Mouse (Mus musculus) adrenal gland, adult 2 months (tissue): ENCODE results near the gene Ubtf. TPM values are rescaled to one million over a fixed set of nuclear protein-coding genes. Genes with fewer than 3 reads are reported as not detected.

Source experiments
- DNase-seq: peaks from one replicate; pipeline ENCODE4 v3.0.0; 2021
- polyA plus RNA-seq: library from polyadenylated mRNA; depleted of rRNA; stranded (reverse); fragments of >200 nt; gene quantifications from 2 replicates; pipeline ENCODE4 v1.2.3, GENCODE M21; 2012
- total RNA-seq, 2 experiments: library from RNA; stranded (reverse); gene quantifications; 2 replicates each; pipeline ENCODE4 v1.2.3; 2021

The Ubtf gene
- total and polyA plus RNA-seq, 3 experiments, result 24.2 to 110 (median 95.9) TPM

DNA sequence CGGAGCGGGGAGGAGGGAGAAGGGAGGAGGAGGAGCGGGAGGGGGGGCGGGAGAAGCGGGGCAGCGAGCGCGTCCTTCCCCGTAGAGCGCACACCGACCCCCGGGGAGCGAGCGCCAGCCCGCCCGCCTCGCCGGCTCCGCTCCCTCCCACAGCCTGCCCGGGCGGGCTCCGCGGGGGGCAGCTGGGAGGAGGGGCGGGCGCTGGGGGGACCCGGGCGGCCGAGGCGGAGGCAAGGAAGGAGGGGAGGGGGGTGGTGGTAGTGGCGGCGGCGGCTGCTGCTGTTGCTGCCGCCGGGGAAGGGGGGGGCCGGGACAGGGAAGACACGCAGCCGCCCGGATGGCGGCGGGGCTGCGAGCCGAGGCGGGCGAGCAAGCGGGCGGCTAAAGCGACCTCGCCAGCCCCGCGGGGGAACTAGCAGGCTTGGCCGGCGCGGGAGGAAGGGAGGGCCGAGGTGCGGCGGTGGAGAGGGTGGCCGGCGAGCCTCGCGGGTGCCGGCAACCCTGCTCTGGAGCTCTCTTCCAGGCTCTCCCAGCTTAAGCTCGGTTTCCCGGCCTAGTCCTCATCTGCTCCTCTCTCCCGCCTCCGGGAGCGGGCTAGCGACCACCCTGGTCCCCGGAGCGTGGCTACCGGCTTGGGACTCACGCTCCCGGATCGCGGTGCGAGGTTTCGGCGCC lies 1.5 kb downstream of the Ubtf start:
- DNase-seq, result peak; percentile 91

DNA sequence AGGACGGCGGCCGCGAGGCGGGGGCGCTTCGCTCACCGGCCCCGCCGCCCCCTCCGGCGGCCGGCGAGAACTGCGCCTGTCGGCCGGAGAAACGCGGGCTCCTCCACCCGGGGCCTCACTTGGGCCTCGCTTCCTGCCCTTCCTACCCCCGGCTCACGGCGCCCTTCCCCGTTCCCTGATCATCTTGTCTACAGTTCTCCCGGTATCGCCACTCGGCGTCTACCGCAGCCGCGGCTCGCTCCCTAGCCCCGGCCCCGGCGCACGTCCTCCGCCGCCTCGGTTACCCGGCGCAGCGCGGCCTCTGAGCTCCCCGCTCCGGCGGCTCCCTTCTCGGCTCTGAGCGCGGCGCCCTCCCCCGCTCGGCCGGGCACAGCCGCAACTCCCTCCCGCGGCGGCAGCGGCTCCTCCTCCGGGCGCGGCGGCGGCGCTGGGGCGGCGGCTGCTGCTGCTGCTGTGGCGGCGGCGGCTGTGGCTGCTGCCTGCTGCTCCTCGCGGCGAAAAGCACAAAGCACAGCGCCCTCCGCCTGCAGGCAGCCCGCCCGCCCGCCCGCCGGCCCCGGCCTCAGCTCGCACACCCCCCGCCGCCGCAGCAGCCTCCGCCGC lies 2.1 kb downstream of the Ubtf start:
- no peak for DNase-seq

DNA sequence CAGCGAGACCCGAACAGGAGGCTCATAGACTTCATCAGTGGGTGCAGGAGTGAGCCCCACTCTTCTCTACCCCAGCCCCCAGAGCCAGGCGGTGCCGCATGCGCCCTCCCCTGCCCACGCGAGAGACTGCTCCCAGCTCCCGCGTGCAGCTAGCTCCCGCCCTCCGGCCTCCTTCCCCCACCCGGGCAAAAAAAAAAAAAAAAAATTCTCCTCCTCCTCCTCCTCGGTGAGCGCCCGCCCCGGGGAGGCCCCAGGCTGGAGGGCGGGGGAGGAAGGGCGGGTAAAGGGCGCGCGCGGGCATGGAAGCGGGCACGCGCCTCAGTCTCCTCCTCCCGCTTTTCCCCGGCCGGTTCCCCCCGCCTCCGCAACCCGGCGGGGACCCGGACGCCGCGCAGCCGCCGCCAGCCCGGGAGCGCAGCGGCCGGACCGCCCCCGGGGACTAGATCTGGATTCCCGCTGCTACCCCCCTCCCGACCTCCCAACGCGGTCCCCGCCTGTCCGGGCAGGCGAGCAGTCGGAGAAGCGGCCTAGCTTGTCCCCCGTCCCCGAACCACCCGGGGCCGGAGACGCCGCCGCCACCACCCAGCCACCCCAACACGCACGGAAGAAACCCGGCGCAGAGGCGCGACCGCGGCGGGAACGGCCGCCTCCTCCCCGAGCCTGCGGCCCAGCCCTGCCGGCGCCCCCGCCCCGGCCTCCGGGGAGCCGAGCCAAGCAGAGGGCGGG lies 2.8 kb downstream of the Ubtf start:
- peak; percentile 97 for DNase-seq

DNA sequence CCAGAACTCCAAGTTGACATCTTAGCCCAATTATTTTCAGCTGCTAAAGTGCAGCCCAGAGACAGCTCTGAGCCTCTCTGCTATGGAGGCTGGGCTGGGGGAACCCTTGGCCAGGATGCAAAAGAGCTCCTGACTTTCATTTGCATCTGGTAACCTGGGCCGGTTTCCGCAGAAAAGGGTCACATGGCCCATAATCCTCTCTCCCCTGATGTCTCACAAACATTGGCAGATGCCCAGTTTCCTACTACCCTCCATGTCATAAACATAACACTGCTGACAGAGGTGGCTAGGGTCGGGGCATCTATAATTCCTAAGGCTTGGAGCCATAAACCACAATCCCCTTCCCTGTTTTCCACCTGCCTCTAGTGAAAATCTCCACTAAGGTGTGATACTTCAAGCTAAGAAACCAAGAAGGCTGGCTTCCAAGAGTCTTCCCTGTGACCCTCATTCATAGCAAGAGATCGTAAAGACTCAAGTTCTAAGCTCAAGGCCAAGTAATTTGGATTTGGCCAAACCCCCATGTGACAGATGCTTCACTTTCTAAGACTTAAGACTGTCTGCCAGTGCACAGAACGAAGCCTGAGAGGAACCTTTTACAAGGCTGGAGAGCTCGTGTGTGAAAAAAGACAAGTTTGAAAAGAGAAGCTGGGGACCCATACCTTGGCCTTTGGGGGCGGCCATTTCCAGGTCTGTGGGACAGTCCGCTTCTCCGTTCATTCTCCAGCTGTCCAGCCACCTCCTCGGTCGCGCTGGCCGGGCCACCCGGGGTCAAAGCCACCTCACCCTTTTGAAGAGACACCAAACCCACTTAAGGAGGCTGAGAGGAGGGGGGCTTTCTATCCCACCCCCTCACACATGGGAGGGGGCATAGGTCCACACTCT lies 3.6 kb downstream of the Ubtf start:
- no peak for DNase-seq

DNA sequence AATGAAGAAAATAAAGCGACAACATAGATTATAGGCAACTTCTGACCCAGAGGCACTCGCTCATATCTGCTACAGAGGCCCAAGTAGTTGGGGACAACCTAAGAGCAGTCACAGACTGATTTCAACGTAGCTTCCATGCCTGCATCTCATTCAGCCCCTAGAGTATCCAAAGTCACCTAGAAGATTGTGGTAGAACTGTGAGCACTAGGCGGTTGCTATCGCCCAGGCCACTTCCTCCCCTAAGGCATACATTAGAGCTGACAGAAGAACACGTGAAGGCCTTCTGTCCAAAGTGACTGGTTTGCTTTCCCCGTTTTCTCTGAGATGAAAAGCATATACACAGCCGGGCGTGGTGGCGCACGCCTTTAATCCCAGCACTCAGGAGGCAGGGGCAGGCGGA lies 5.2 kb downstream of the Ubtf start:
- DNase-seq, result no peak

DNA sequence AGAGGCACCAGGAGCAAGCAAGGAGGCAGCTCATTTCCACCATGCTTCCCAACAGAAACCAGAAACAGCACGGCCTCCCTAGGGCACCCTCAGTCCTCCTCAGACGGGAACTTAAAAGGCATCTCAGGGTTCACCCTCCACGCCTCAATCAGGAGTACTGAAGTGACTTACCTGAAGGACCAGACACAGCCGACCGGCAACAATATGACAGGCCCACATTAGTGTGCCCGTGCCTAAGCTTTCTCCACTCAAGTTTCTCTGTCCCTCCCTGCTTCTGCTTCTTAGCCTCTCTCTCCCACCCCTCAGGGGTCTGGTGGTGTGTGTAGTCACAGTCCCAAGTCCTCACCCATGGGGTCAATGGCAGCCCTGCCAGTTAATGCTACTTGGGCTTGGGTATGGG lies 7.0 kb downstream of the Ubtf start:
- DNase-seq, result no peak

DNA sequence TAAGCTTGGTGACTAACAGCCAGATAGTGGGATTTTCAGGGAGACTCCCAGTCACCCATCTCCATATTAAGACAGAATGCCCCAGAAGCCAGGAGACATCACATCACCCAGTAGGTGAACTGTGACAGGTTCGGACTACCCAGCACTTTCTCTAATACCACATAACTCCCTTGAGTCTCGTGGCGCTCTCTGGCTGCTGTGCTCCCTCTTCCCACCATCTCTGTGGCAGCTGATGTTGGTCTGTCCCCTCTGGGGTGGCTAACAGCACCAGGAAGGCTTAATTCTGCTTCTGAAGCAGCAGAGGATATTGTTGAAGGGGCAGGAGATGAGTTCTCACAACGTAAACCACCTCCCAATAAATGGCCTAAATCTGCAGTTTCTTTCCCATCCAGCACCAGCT lies 7.6 kb downstream of the Ubtf start:
- DNase-seq, result peak; percentile 6

DNA sequence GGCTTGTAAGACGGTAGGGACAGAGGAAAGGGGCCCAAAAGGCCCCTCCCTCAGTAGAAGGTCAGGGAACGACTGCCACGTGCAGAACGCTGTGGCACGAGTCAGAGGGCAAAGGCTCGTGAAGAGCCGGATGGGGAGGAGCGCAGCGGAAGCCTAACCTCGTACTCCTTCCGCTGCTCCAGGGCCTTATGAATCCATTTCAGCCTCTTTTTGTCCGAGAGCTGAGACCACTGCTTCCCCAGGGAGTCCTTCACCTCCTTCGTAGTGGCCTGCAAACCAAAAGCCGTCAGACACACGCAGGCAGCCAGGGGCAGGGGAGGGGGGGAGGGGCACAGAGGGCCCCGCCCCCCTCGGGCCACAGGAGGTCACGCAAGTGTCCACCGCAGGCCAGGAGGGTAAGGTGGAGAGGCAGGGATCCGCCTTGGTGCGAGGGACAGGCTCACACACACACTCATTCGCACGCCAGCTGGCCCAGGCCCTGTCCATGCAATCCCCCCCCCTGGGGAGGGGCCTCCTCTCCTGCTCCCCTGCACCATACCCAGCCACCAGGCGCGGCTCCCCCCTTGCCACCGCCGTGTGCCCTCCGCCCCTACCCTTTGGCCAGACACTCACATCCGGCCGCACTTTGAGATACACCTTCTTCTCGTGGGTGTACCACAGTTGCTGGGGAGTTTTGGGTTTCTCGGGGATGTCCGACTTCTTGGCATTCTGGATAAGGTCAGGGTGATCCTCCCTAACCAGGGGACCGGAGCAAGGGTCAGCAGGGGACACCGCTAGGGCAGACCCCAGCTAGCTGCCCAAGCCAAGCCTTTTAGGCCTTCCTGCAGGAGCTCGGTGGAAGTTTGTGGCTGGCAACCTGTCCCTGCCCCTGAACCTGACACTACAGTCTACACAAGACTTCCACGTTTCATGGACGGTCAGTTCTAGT lies 8.5 kb downstream of the Ubtf start:
- peak; percentile 69 for DNase-seq

DNA sequence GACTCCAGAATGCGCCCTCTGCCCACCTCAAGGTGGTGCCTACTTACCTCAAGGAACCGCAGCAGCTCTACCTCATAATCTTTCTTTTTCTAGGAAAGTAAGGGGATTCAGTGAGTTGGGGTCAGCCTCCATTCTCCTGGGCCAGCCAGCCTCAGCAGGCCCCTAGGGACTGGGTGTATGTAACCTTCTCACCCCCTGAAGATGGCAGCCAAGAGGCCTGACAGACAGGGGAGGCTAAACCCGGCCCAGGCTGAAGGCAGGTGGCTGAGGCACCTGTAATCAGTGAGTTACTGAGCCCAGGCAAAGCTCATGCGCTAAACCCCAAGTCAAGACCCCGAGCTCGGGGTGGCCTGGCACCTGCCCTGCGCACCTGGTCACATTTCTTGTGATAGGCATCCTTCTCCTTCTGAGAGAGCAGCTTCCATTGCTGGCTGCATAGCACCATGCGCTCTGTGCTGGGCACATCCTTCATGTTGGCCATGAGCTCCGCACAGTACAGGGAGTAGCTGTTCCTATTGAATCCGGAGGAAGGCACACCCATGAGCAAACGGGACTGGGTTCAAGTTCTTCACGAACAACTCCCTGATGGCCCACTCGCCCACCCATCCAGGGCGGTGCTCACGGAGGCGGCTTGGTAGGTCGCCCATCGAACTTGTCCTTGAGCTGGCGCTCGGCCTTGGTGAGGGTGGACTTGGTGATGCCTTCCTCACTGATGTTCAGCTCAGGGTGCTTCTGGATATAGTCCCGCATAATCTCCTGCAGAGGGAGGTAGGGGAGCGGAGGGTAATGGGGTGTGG lies 9.5 kb downstream of the Ubtf start:
- DNase-seq, result peak; percentile 68

DNA sequence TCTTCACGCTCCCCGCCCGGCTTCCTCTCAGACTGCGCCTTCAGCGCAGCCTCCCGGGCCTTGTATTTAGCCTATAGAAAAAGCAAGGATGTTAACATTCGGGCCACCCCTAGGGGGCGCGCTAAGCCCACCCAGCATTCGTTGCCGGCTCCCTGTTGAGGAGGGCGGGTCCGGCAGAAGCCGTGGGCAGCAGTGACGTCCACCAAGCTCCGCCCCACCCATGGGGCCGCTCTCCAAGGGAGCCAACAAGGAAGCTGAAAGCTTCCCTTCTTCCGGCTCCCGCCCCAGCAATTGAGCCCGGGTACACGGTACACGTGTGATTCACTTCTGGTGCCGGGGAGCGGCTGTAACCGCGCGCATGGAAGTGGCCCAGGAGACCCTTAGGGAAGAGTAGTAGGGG lies 10.6 kb downstream of the Ubtf start:
- peak; percentile 98 for DNase-seq

DNA sequence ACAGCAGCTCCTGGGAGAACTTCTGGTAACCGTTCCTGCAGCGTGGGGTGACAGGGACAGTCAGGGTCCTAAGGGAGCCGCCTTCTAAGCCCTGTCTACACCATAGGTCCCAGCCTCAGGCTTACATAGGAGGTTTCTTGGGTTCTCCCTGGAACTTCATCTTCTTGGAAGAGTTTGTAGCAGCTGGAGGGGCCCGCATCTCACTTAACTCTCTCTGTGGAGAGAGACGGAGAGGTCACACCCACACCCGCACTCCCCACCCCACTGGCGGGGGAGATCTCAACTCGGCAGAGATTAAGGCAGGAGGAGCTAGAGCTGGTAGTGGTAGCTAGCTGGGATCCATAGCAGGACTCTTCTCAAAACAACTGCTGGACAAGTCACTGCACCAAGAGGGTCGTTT lies 11.4 kb downstream of the Ubtf start:
- DNase-seq, result no peak

DNA sequence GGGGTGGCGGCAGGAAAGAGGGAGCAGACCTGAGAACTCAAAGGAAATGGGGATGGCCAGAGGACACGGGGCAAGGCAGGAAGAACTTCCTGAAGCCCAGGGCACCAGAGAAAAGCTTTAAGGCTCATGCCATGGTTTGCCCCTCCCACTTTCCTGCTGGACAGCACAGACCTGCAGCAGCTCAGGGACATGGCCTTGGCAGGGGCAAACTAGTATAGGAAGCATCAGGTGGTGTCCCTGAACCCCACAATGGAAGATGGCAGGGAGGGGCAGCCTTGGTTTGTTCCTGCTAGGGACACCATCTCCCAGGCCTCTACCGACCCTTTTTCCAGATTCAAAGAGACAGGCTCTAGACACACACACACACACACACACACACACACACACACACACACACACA lies 14.2 kb downstream of the Ubtf start:
- DNase-seq, result peak; percentile 64

DNA sequence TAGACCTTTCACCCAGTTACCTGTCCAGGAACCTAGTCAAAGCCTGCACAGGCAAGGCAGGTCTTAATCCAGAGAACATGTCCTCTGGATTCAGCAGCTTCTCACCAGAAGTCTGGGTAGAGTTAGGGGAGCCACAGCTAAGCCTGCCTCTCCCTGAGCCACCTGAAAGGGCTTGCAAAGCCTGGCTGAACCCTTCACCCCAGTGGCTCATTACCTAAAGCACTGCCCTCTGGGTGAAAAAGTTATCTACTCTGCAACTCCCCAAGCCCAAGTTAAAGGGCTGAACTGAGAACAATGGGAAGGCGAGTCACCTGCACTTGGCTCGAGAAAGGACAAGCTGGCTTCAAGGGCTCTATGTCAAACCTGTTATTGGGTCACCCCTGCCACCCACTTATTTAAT lies 15.4 kb downstream of the Ubtf start:
- no peak for DNase-seq

DNA sequence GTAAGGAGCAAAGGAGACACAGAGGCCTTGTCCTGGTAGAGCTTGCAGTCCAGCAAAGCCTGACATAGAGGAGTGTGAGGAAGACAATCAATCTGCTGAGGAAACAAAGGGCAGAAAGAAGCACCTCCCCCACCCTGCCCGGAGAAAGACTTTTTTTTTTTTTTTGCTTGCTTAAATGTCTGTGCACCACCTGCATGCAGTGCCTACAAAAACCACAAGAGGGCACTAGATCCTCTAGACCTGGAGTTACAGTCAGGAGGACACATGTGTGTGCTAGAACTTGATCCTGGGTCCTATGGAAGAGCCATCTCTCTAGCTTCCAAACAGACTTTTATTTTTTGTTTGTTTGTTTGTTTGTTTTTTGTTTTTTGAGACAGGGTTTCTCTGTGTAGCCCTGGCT lies 19.7 kb downstream of the Ubtf start:
- DNase-seq, result peak; percentile 23

DNA sequence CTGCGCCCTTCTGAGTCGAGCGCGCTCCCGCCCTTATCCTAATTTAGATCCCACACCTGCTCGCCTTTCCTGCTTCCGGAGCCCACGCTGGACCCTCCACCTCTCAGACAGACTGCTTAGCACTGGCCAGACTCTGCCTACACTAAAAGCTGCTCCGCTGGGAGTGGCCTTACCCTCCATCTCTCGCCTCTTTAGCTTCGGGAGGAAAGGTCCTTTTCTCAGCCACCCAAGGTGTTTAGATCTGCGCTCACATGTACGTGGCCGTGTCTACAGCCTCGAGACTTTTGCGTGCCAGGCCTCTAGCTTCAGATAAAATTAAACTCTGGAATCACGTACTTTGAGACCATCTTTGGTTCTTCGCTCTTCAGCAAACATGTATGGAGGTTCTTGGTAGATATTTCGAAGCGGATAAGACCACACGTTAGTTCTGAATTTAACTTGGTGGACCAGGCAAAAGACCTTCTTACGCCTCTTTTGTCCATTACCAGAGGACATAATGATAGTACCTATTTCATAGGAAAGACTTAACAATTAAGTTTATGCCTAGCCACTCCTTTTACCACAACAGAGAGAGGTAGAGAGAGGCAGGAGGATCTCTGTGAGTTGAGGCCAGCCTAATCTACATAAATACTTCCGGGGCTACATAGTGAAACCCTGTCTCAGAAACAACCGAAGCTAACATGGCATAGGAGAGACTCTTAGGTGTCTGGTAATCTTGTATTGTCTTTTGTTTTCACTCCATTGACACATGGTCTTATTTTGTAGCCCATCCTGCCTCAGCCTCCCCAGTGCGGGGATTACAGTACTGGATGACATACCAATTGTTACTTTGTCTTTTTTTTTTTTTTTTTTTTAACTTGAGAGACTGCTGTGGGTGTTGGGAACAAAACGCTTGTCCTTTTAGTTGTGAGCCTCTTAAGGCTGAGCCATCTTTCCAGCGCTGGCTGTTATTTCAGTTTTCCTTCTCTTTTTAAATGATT lies 21.7 kb downstream of the Ubtf start:
- DNase-seq, result no peak

DNA sequence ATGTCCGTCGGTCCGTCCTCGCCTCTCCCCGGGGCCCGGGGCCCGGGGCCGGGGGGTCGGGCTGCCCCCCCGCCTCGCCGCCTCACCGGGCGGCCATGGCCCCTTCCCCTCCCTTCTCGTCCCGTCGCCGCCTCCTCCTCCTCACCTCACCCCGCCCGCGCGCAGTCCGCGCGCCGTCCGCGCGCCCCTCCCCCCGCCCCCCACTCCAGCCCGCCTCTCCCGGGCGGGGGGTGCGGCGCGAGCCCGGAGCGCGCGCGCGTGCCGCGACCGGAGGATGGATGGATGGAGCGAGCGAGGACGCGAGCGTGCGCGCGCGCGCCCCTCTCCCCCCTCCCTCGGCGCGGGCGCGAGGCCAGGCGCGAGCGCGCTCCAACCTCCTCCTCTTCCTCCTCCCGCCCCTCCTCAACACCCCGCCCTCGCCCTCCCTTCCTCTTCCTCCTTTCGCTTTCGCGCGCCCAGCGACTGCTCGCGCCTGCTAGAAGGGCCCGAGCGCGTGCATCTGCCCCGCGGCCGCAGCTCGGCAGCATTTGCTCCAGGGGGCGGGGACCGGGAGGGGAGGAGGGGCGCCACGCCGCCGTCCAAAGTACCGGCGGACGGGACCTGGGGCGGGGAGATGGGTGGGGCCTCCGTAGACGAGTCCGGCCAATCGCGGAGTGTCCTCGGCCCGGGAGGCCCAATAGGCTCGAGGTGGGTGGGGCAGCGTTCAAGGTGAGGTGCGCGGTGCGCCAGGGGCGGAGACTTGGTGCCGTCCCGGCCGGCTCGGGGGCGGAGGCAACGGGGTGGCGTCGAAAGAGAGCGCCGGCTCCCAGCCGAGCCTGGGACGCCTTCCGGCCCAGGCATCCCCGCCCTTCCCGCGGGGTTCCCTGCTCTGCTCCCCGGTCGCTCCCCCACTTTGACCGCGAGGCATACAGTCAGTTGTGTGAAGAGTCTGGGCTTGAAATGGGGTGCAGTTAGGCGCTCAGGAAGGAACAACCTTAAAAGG lies 22.8 kb downstream of the Ubtf start, which contains the start of gene Atxn7l3:
Gene Atxn7l3 (minus strand): TSS at position 141 of the 982 bp plus-strand sequence.
- peak; percentile 100 for DNase-seq

DNA sequence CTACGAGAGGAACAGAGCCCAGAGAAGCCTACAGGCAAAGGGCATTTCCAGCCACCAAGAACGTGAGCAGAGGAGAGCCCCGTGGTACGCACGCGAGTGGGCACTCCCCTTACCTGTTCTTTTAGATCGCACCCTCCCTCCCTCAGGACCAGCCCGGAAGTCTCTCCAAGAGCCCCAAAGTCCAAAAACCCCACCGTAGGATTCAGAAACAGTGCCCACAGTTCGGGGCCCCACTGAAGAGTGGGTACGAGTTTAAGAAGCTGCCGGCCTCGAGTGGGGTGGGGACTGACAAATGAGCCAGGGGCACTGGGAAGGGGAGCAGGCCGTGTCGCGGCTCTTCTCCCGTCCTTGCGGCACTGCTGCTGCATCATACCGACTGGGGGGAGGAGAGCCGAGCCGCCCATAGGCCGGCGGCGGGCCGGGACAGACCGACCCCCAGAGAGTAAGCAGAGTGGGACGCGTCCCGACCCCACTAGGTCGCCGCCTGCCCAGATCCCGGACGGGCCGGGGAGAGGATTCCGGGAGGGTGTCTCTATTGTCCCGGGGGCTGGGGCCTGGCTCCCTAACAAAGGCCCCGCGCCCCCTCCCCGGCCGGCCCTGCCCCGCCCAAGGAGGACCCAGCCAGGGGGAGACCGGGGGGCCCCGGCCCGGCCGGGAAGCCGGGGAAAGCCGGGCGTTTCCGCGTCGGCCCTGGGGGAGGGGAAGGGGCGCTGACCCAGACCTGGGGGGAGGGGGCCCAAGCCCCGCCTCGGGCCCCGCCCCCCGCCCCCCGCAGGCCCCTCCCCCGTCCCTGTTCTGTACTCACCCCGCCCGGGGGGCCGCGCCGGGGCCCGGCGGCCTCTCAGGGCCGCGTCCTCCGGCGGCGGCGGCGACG lies 23.7 kb downstream of the Ubtf start:
- peak; percentile 79 for DNase-seq
